Mouse (Mus musculus): Measurements from ENCODE around the gene Ebf1. TPM values are rescaled to one million over a fixed set of nuclear protein-coding genes. Genes with fewer than 3 reads are reported as not detected.

Gene Ebf1
- total RNA-seq (2023), result 40.0 TPM

DNA sequence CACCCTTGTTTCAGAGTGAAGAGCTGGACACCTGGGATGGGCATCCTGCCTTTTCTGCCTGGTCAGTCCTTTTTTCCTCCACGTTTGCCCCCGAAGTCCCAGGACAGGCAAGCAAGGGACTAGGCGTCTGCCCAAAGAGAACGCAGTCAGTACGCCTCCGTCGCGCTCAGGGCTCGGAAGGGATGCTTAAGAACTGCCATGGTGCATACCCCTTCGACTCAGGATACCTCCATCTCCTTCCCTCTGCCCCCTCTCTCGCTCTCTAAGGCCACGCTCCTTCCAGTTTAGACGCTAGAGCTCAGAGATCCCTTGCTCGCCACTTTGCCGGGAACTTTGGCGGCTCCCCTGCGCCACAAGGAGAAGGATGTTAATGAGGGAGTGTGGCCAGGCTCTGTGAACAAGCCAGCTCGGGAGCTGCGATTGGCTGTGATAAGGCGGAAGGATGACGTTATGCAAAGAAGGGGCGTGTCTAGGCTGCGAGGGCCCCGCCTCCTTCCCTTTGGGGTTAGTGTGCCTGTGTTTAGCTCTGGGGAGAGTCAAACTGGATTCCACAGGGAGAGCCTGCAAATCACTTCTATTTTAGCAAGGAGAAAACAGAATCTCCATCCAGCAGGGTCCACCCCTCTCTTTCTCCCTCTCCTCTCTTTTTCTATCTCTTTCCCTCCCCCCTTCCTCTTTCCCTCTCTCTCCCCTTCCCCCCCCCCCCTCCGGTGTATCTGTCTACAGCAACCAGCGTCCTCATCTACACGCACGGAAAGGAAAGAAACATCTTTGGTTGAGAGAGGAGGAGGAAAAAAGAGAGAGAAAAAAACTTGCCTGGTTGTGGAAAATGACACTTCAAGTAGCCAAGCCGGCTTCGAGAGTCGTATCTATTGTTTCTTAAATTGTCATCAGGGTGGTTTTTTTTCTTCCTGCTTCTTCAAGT, at the start of gene Ebf1:
TSS of gene Ebf1 (plus strand) at position 530 of the 925 bp plus-strand sequence.

Other genes with a start within 250 kb of the Ebf1 start
- not detected for gene Il12b, start 217.3 kb upstream of the Ebf1 start, total RNA-seq (2023)
- 24.1 TPM for gene Ublcp1, start 146.8 kb upstream of the Ebf1 start, total RNA-seq (2023)
- gene Rnf145, start 98.4 kb upstream of the Ebf1 start, total RNA-seq (2023), result 266 TPM

All from CD4-positive naive resting alpha-beta T cell, adult 76 days (primary cell).